Mouse (Mus musculus) frontal cortex, postnatal 14 days (tissue): ENCODE measurements around the gene Gm13279.
"Not testable (repeated sequence)": the region's sequence is repeated elsewhere in the genome, so short reads cannot be mapped to it uniquely, and the experiment has no call there.

Source experiments
- DNase-seq, 2 experiments: peaks; one replicate each; pipeline ENCODE4 v3.0.0; 2022; ENCODE audit warnings: low spot score in 2 of 2

Gene Gm13279

DNA sequence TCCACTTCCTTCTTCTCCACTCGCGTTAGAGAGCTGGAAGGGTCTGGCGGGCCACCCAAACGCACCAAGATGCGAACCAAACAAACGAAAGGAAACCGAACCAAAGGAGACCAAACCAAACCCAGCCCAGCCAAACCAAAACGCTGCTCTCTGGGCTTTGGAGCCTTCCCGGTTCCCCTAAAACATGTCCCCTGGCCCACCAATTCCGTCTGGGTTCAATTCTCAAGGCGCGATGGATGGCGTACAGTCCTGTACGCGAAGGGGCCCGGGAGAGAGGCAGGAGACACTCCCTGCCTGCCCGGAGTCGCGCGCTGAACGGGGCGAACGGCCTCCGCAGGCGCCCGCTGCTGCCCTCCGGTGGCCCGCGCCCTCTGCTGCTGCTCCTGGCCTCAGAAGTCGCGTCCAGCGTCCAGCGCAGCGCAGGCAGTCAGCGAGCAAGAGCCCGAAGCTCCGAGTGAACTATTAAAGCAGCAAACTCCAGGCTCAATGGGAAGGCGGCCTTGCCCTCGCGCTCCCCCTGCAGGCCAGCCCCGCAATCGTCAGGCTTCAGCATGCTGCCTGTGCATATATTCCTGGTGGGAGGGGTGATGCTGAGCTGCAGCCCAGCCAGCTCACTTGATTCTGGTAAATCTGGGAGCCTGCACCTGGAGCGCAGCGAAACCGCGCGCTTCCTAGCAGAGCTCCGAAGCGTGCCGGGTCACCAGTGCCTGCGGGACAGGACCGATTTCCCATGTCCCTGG, 3.1 kb upstream of the Gm13279 start, which contains the start of gene Gm13275:
TSS of gene Gm13275 (plus strand) at position 552 of the 740 bp plus-strand sequence.
- peak; percentile 70 to 76 for DNase-seq

GRCm38 (mm10) chr4:88799365-88799764, 2.2 kb downstream of the Gm13279 start, which contains the start of gene Gm13285:
Gene Gm13285, plus strand, starts transcription at chr4:88799665.
- not testable (repeated sequence) for DNase-seq

DNA sequence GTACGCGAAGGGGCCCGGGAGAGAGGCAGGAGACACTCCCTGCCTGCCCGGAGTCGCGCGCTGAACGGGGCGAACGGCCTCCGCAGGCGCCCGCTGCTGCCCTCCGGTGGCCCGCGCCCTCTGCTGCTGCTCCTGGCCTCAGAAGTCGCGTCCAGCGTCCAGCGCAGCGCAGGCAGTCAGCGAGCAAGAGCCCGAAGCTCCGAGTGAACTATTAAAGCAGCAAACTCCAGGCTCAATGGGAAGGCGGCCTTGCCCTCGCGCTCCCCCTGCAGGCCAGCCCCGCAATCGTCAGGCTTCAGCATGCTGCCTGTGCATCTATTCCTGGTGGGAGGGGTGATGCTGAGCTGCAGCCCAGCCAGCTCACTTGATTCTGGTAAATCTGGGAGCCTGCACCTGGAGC, 5.8 kb downstream of the Gm13279 start, which contains the start of gene Gm13287:
TSS of gene Gm13287 (plus strand) at position 301 of the 400 bp plus-strand sequence.
- not testable (repeated sequence) for DNase-seq

DNA sequence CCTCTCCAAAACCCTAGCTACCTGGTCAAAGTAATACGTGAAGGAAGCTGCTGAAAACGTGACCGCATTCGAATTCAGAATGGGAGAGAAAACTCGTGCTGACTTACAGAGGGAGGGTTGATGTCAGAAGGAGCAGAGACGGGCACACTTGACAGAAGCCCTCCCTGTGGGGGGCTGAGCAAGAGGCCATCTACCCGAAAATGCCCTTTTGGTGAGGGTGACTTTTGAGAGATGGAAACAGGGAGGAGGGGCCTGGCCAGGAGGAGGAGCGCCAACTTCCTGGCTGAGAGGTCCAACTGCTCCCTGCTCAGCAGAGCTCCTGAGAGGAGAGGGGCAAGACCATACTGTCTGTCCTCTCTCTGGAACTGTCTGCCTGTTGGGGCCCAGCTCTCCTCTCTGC, 8.0 kb downstream of the Gm13279 start, which contains the start of gene Gm13288:
TSS of gene Gm13288 (plus strand) at position 301 of the 400 bp plus-strand sequence.
- not testable (repeated sequence) for DNase-seq

GRCm38 (mm10) chr4:88805761-88806160, 8.6 kb downstream of the Gm13279 start:
- DNase-seq, result peak in 1 of 2 experiments; percentile 7

DNA sequence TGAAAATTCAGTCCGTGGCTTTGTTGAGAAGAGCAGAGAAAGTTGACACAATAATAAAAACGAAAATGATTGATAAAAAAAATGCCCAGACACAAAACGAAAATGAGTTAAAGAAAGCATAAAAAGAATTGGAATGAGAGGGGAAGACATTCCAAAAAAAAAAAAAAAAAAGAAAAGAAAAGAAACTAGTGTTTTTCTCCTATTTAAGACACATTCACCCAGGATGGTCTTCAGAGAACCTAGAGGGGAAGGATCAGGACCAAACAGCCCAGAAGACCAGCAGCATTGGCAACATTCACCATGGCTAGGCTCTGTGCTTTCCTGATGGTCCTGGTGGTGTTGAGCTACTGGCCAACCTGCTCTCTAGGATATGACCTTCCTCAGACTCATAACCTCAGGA, 18.7 kb downstream of the Gm13279 start, which contains the start of gene Ifna7:
TSS of gene Ifna7 (plus strand) at position 301 of the 400 bp plus-strand sequence.
- no peak for DNase-seq

GRCm38 (mm10) chr4:88819659-88820058, 22.5 kb downstream of the Gm13279 start, which contains the start of gene Ifna11:
Gene Ifna11, plus strand, starts transcription at chr4:88819959.
- DNase-seq, result no peak

DNA sequence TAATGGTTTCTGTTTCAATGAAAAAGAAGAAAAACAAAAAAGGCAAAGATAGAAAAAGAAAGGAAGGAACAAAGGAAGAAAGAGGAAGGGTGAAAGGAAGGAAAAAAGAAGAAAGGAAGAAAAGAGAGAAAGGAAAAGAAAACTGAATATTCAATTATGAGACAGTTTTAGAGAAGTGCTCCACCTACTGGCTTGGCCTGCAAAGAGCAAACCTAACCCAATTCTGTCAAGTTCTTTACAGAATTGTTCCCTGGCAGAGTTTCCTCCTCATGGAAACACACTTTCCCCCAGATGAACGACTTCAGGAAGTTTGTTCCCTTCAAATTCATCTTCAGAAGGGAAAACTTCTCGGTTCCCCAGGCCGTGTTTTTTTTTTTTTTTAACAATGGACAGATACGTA, 25.8 kb downstream of the Gm13279 start:
- peak in 1 of 2 experiments; percentile 9 for DNase-seq

DNA sequence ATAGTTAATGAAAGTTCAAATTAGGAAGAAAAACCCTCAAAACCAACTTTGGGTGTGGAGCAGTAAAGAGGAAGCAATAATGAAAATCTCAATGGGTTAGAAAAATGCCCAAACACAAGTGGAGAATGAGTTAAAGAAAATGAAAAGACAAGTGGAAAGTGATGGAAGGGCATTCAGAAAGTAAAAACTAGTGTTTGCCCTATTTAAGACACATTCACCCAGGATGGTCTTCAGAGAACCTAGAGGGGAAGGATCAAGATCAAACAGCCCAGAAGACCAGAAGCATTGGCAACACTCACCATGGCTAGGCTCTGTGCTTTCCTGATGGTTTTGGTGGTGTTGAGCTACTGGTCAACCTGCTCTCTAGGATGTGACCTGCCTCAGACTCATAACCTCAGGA, 29.9 kb downstream of the Gm13279 start, which contains the start of gene Ifna6:
TSS of gene Ifna6 (plus strand) at position 301 of the 400 bp plus-strand sequence.
- DNase-seq, result not testable (repeated sequence)

DNA sequence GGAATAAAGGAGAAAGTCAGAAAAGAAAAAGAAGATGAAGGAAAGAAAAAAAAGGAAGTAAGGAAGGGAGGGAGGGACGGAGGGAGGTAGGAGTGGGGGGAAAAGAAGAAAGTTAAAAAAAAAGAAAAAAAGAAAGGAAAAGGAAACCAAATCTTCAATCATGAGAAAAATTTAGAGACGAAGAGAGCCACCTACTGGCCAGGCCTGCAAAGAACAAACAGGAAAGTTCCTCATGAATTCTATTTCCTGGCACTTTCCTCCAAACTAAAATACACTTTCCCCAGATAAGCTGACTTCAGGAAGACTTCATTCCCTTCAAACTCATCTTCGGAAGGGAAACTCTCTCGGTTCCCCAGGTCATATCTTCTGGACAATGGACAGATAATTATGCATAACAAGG, 33.3 kb downstream of the Gm13279 start:
- peak in 1 of 2 experiments; percentile 39 for DNase-seq

- DNase-seq, result not testable (repeated sequence)
Measured at GRCm38 (mm10) chr4:88835225-88835624, 38.0 kb downstream of the Gm13279 start, which contains the start of gene Ifna5. Gene Ifna5, plus strand, starts transcription at chr4:88835525.

DNA sequence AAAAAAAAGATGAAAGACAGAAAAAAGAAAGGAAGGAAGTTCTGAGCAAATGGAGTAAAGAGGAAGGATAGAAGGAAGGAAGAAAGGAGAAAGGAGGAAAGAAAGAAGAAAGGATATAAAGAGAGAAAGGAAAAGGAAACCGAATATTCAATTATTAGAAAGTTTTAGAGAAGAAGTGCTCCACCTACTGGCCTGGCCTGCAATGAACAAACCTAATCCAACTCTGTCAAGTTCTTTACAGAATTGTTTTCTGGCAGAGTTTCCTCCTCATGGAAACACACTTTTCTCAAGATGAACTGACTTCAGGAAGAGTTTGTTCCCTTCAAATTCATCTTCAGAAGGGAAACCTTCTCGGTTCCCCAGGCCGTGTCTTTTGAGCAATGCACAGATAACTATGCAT, 41.6 kb downstream of the Gm13279 start:
- no peak for DNase-seq

DNA sequence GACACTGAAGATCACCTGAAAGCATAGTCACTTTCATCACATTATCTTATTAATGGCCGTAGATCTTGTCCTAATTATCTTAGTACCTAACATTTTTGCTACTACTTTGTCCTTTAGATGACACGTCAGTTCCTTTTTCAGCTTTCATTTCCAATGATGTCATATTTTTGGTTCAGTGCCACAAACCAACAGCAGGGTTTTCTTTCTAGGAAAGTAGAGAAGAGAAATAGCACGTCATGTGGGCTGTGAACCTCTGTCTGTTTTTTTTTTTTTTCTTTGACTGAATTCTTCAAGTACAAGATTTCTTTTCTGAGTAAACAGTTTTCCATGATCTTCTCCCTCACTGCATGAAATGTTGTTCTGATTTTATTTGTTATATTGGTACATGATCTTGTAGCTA, 42.9 kb downstream of the Gm13279 start:
- no peak for DNase-seq

GRCm38 (mm10) chr4:88841438-88841911, 44.3 kb downstream of the Gm13279 start, which contains the start of gene Ifna4:
Gene Ifna4, plus strand, starts transcription at chr4:88841861.
- DNase-seq, result no peak

- DNase-seq, result no peak
Measured at GRCm38 (mm10) chr4:88845334-88845733, 48.1 kb downstream of the Gm13279 start.
